8 mouse cellular contexts compared by ENCODE assay signal in the genomic region with DNA sequence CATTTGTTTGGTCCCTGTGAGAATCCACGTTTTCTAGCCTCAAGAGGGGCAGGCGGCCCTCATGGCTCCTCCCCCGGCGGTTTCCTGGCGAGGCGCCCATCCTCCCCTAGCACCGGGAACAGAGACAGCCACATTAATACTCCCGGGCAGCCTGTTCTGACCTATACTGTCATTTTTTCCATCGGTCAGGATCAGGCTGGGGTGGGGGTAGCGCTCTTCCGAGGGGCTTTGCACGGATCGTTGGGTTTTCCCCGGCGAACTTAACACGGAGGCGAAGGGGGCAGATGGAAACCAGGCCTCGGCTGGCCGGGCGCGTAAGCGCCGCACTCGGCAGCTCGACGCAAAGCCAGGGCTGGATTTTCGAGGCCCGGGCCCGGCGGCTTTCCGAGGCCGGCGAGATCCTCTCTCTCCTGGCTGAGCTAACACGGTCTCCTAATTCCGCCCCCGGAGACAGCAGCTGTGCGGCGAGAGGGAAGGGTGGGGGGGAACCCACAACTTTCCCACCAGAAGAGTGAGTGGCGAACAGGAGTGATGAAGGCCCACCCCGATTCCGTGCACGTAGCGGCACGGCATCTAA. TPM values are rescaled to one million over a fixed set of nuclear protein-coding genes. Genes with fewer than 3 reads are reported as not detected.
A peak's percentile ranks its signal among the peaks of the same experiment; 100 is the strongest.
DNase-seq lines count a peak whose midpoint lies in the region; ATAC-seq and TF ChIP-seq lines count a peak whose summit lies in the region.

No protein-coding gene starts in this region.

- 6% methylated on average over 44 of the region's 44 CpGs for WGBS in liver, embryonic 12.5 days (ENCODE audit: insufficient replicate concordance)

- H3K9me3 ChIP-seq in liver, embryonic 12.5 days (replicated peaks) = no peaks in the 10 kb centered on the region

- intact Hi-C loops in gastrocnemius, postnatal 36 days (cut with DNase I) = loop anchor here (2.0 to 10.0 kb wide), 4 partner anchors 68 to 534 kb away; no protein-coding TSS in a partner anchor

- peak overlapping the region; percentile 63 for H3K4me2 ChIP-seq in liver, embryonic 12.5 days
- H3K4me2 ChIP-seq in myocyte (ENCODE audit: low read depth) = peak overlapping the region; percentile 97

- H3K36me3 ChIP-seq in liver, embryonic 12.5 days = no peaks in the 10 kb centered on the region
- no peaks in the 10 kb centered on the region for H3K36me3 ChIP-seq in myocyte (ENCODE audit: control insufficient read depth, insufficient read depth)

- peak; percentile 27 for TF ChIP-seq POLR2A in myocyte (IDR thresholded peaks at IDR 0.05; ENCODE audit: insufficient read length, low read depth)

- no peaks in the 10 kb centered on the region for H3K79me2 ChIP-seq in myocyte (ENCODE audit: control insufficient read depth, insufficient read depth)

- peak overlapping the region; percentile 33 for H3ac ChIP-seq in myocyte (ENCODE audit: control insufficient read depth, insufficient read length)

- peak overlapping the region; percentile 87 for H3K27ac ChIP-seq in brown adipose tissue, adult 24 weeks (replicated peaks; ENCODE audit: low read depth, low read length)
- H3K27ac ChIP-seq in liver, embryonic 12.5 days = peak overlapping the region; percentile 58

- H3K4me1 ChIP-seq in brown adipose tissue, adult 24 weeks (ENCODE audit: control insufficient read depth, insufficient read depth, insufficient read length, low read length) = peaks cover 2% of the 10 kb centered on the region; the same call in 1 of the 2 replicates
- H3K4me1 ChIP-seq in liver, embryonic 12.5 days = peaks cover 13% of the 10 kb centered on the region

- peak overlapping the region; percentile 69 for H3K4me3 ChIP-seq in brown adipose tissue, adult 24 weeks (ENCODE audit: insufficient read depth, low read depth, low read length)
- peak overlapping the region; percentile 26 for H3K4me3 ChIP-seq in liver, embryonic 12.5 days
- peak overlapping the region; percentile 29 for H3K4me3 ChIP-seq in myocyte

- peak; percentile 68 for DNase-seq in ovary, postnatal 36 days (ENCODE audit: low spot score)
- DNase-seq in ovary, adult 18-20 months (ENCODE audit: low spot score) = no peak
- DNase-seq in gastrocnemius, postnatal 36 days = peak; percentile 50 to 51
- DNase-seq in thymus, postnatal 36 days = peak; percentile 55 to 64

- peaks cover 84% of the 10 kb centered on the region for H3K27me3 ChIP-seq in liver, embryonic 12.5 days (replicated peaks)
- no peaks in the 10 kb centered on the region for H3K27me3 ChIP-seq in myocyte (ENCODE audit: control insufficient read depth, insufficient read depth, insufficient read length)

- ATAC-seq in inflammation-experienced regulatory T-cells, adult 6 months = peak; percentile 23
- 0 out of 2 replicates have a peak, but pooled peaks have one; percentile 11 for ATAC-seq in liver, embryonic 12.5 days

- H3K9ac ChIP-seq in liver, embryonic 12.5 days = no peak overlapping the region; the same call in 1 of the 2 replicates

TF ChIP-seq in myocyte, 11 proteins besides CTCF, POLR2A, EP300 and RAD21:
- TF ChIP-seq POLR2AphosphoS2 (IDR thresholded peaks at IDR 0.05; ENCODE audit: insufficient read length, low read depth) (no peak), MYOG (IDR thresholded peaks at IDR 0.05; ENCODE audit: control insufficient read depth in 1 of 3, insufficient read depth in 1 of 3, insufficient read length in 2 of 3, low read depth in 2 of 3) (peak in 1 of 3 experiments; percentile 64), SRF (IDR thresholded peaks at IDR 0.05; ENCODE audit: control insufficient read depth, insufficient read length, low read depth) (no peak), MYOD1 (IDR thresholded peaks at IDR 0.05; ENCODE audit: control insufficient read depth in 1 of 3, insufficient read length in 2 of 3, low read depth in 2 of 3) (peak in 2 of 3 experiments; percentile 46 to 53)

RNA-seq across cellular contexts. Expression of gene Bcor, which starts 1.8 kb away (rescaled TPM):
- polyA plus RNA-seq in brown adipose tissue, adult 24 weeks (2012; ENCODE audit: insufficient read depth, insufficient read length, missing spikeins) = 6.7 and 7.2 TPM in 2 replicates
- total RNA-seq in gastrocnemius, postnatal 36 days (2021) = 10 to 100 TPM; 10.4 to 14.4 TPM
- polyA plus RNA-seq in inflammation-experienced regulatory T-cells, adult 6 months (2017; shearing (Covaris generic)) = 10 to 100 TPM; 15.1 to 28.3 (median 23.8) TPM
- polyA plus RNA-seq in liver, embryonic 12.5 days (2016; fragmentation: Nextera tagmentation; extraction: Ambion mirVana) = 7.9 and 8.4 TPM in 2 replicates
- polyA plus RNA-seq in myocyte (2012; fragmentation: generic; extraction: Trizol) = 12.1 TPM
